Mouse (Mus musculus) liver, postnatal 0 days (tissue): ENCODE measurements at regions not wholly inside any gene's neighbourhood (a gene's known extent, or its start where the extent isn't known, plus 50 kb on each side); places are given as distances from the start of the nearest gene placed in this dataset.

ENCODE experiments used
- ATAC-seq: fragments of 200-750 bp; cut with Nextera tagmentation; 2 replicates; pipeline ENCODE4 v1.8.0; 2017; ENCODE audit warnings: mild to moderate bottlenecking, moderate library complexity
- DNase-seq: peaks from one replicate; pipeline ENCODE4 v3.0.0-alpha.2; 2016
- H3K27ac ChIP-seq: fragments of 300-500 bp; sonication (generic); 2 replicates; pipeline ENCODE4 v1.5.1; 2014; ENCODE audit warnings: antibody characterized with exemption, moderate library complexity, mild to moderate bottlenecking, low read depth
- H3K27me3 ChIP-seq: fragments of 300-500 bp; sonication (generic); 2 replicates; pipeline ENCODE4 v1.6.1; 2014; ENCODE audit warnings: low read length, control low read depth, mixed read lengths; ENCODE audit not compliant: insufficient read depth
- H3K36me3 ChIP-seq: fragments of 300-500 bp; sonication (generic); replicated peaks from 2 replicates; pipeline ENCODE4 v1.6.1; 2014; ENCODE audit warnings: mild to moderate bottlenecking, control low read depth, low read length, moderate library complexity, mixed read lengths; ENCODE audit not compliant: insufficient read depth
- H3K4me1 ChIP-seq: fragments of 300-500 bp; sonication (generic); 2 replicates; pipeline ENCODE4 v1.6.1; 2014; ENCODE audit warnings: antibody characterized with exemption, mild to moderate bottlenecking, control low read depth; ENCODE audit not compliant: insufficient read depth
- H3K4me2 ChIP-seq: fragments of 300-500 bp; sonication (generic); 2 replicates; pipeline ENCODE4 v1.6.1; 2014; ENCODE audit warnings: low read depth, mild to moderate bottlenecking, low read length, moderate library complexity, mixed read lengths
- H3K4me3 ChIP-seq: fragments of 300-500 bp; sonication (generic); 2 replicates; pipeline ENCODE4 v1.5.1; 2014; ENCODE audit warnings: low read depth, low read length
- H3K9ac ChIP-seq: fragments of 300-500 bp; sonication (generic); replicated peaks from 2 replicates; pipeline ENCODE4 v1.6.1; 2014; ENCODE audit warnings: mild to moderate bottlenecking, moderate library complexity
- H3K9me3 ChIP-seq: fragments of 300-500 bp; sonication (generic); 2 replicates; pipeline ENCODE4 v1.6.1; 2016; ENCODE audit warnings: mild to moderate bottlenecking, control low read depth, low read length, mixed read lengths
- CTCF ChIP-seq: sonication (generic); IDR thresholded peaks from 2 replicates; pipeline ENCODE4 v1.5.1; 2016; ENCODE audit warnings: antibody characterized with exemption, low read depth
- EP300 ChIP-seq: IDR thresholded peaks from 2 replicates; pipeline ENCODE4 v1.6.1; 2016; ENCODE audit warnings: antibody characterized with exemption, low read depth, mild to moderate bottlenecking
- WGBS: fragments of 180-500 bp; shearing (Covaris S2); extraction: QIAGEN DNeasy Blood & Tissue Kit; methylation state at CpG from one replicate; pipeline ENCODE4 v1.1.7; 2014; ENCODE audit not compliant: insufficient replicate concordance; 5-methylcytosine and 5-hydroxymethylcytosine counted together

DNA sequence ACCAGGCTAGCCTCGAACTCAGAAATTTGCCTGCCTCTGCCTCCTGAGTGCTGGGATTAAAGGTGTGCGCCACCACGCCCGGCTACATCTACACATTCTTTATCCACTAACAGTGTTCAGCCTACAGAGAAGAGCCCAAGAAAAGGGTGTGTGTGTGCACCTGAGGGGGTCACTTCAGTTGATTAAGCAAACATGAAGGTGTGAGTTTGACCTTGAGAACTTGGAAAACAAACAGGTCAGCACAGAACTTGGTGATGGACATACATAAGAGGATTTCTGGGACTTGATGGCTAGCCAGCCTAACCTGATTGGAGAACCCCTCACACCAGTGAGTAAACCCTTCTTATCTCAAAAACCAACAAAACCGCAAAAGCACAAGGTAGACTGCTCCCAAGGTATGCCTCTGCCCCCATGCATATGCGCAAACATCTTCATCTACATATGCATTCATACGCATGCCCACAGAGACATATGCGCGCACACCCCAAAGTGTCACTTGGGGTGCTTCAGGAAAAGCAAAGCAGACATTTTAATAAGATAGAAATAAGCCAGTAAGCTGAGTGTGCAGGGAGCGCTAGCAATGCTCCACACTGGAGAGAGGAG lies 52.0 kb upstream of the Sfmbt2 start:
- no peaks in the 10 kb centered on the region for H3K9me3 ChIP-seq
- no peaks in the 10 kb centered on the region for H3K27me3 ChIP-seq
- 87% methylated on average over 10 of the region's 10 CpGs for WGBS
- no peak overlapping the region for H3K4me2 ChIP-seq
- H3K4me1 ChIP-seq = no peaks in the 10 kb centered on the region; the same call in 1 of the 2 replicates
- TF ChIP-seq EP300 (no peak), CTCF (no peak)
- no peak overlapping the region for H3K4me3 ChIP-seq
- H3K36me3 ChIP-seq = no peaks in the 10 kb centered on the region
- DNase-seq (no peak), ATAC-seq (no peak)
- H3K27ac ChIP-seq = no peak overlapping the region
- no peak overlapping the region for H3K9ac ChIP-seq
